Mouse (Mus musculus): Measurements from ENCODE around the gene Frmd5. TPM values are rescaled to one million over a fixed set of nuclear protein-coding genes. Genes with fewer than 3 reads are reported as not detected.

Gene Frmd5
- polyA plus RNA-seq, 1 experiment from 2014 or later = 26.6 TPM

GRCm38 (mm10) chr2:121756336-121756735 lies 50.6 kb downstream of the Frmd5 start:
- Histone ChIP-seq H3K4me1 (replicated peaks; ENCODE audit: control insufficient read depth, insufficient read depth, low read length) (peaks cover 6% of the 10 kb centered on the region), H3K27ac (ENCODE audit: low read depth, low read length) (no peak overlapping the region), H3K9me3 (ENCODE audit: control insufficient read depth, low read length) (no peaks in the 10 kb centered on the region), H3K36me3 (ENCODE audit: control insufficient read depth, insufficient read depth, low read length) (no peaks in the 10 kb centered on the region), H3K4me2 (ENCODE audit: low read depth, low read length, severe bottlenecking) (no peak overlapping the region), H3K27me3 (ENCODE audit: control insufficient read depth, insufficient read depth, low read length) (no peaks in the 10 kb centered on the region), H3K9ac (ENCODE audit: low read length) (no peak overlapping the region), H3K4me3 (ENCODE audit: low read depth, low read length) (no peak overlapping the region)
- WGBS = 100% methylated on average over 1 of the region's 1 CpGs
- no peak for DNase-seq (ENCODE audit: low spot score)
- ATAC-seq (replicated peaks; ENCODE audit: low FRiP score) = no peak

DNA sequence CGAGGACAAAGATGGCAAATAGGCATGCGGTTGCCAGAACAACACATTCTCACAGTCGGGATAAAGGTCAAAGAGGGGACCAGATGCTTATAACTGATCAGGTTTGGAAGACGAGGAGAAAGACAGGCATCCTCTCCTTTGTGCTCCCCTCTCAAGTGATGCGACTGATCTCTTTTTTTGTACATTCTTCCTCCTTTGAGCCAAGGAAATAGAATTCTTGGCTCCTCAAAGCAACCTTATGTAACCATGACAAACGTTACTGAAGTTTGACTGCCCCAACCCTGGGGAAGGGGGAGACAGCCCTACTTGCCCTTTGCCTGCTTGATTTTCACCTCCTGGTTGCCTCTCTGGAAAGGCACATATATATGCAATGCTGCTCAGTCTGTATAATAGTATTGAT lies 51.8 kb downstream of the Frmd5 start:
- Histone ChIP-seq H3K9ac (ENCODE audit: low read length) (no peak overlapping the region), H3K4me1 (replicated peaks; ENCODE audit: control insufficient read depth, insufficient read depth, low read length) (peaks cover 6% of the 10 kb centered on the region), H3K4me3 (ENCODE audit: low read depth, low read length) (no peak overlapping the region), H3K9me3 (ENCODE audit: control insufficient read depth, low read length) (no peaks in the 10 kb centered on the region), H3K27me3 (ENCODE audit: control insufficient read depth, insufficient read depth, low read length) (no peaks in the 10 kb centered on the region), H3K27ac (ENCODE audit: low read depth, low read length) (0 out of 2 replicates have a peak overlapping the region, but pooled peaks have one; percentile 4), H3K4me2 (ENCODE audit: low read depth, low read length, severe bottlenecking) (no peak overlapping the region), H3K36me3 (ENCODE audit: control insufficient read depth, insufficient read depth, low read length) (no peaks in the 10 kb centered on the region)
- ATAC-seq (replicated peaks; ENCODE audit: low FRiP score) (no peak), DNase-seq (ENCODE audit: low spot score) (no peak)
- WGBS = 36% methylated on average over 6 of the region's 6 CpGs

DNA sequence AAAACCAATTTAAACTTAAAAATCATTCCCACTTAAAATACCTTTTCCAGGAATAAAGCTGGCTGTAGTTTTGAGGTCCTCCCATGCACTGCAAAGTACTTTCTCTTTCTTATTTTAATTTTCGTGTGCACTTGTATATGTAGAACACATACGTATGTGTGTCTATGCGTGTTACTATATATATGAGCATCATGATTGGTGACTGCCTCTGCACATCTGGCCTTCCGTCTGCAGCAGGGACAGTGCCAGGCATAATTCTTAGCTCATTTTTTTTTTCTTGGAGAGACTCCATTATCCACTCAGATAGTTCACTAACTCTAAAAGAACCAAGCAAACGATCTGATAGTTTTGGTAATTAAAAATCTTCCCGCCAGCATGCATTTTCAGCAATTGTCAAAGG lies 56.8 kb downstream of the Frmd5 start:
- DNase-seq (ENCODE audit: low spot score) (no peak), ATAC-seq (replicated peaks; ENCODE audit: low FRiP score) (no peak)
- H3K4me3 ChIP-seq (ENCODE audit: low read depth, low read length) = no peak overlapping the region
- no peak overlapping the region for H3K4me2 ChIP-seq (ENCODE audit: low read depth, low read length, severe bottlenecking)
- no peaks in the 10 kb centered on the region; the same call in 1 of the 2 replicates for H3K9me3 ChIP-seq (ENCODE audit: control insufficient read depth, low read length)
- peaks cover 4% of the 10 kb centered on the region for H3K4me1 ChIP-seq (replicated peaks; ENCODE audit: control insufficient read depth, insufficient read depth, low read length)
- no peaks in the 10 kb centered on the region for H3K27me3 ChIP-seq (ENCODE audit: control insufficient read depth, insufficient read depth, low read length)
- H3K9ac ChIP-seq (ENCODE audit: low read length) = no peak overlapping the region
- no peak overlapping the region for H3K27ac ChIP-seq (ENCODE audit: low read depth, low read length)
- WGBS = 87% methylated on average over 6 of the region's 6 CpGs
- no peaks in the 10 kb centered on the region for H3K36me3 ChIP-seq (ENCODE audit: control insufficient read depth, insufficient read depth, low read length)

GRCm38 (mm10) chr2:121741151-121741550 lies 65.7 kb downstream of the Frmd5 start:
- Histone ChIP-seq H3K4me1 (replicated peaks; ENCODE audit: control insufficient read depth, insufficient read depth, low read length) (no peaks in the 10 kb centered on the region), H3K4me3 (ENCODE audit: low read depth, low read length) (no peak overlapping the region), H3K9ac (ENCODE audit: low read length) (no peak overlapping the region), H3K27me3 (ENCODE audit: control insufficient read depth, insufficient read depth, low read length) (no peaks in the 10 kb centered on the region), H3K36me3 (ENCODE audit: control insufficient read depth, insufficient read depth, low read length) (no peaks in the 10 kb centered on the region), H3K4me2 (ENCODE audit: low read depth, low read length, severe bottlenecking) (no peak overlapping the region), H3K9me3 (ENCODE audit: control insufficient read depth, low read length) (no peaks in the 10 kb centered on the region; the same call in 1 of the 2 replicates), H3K27ac (ENCODE audit: low read depth, low read length) (no peak overlapping the region)
- ATAC-seq (replicated peaks; ENCODE audit: low FRiP score) = no peak
- 92% methylated on average over 2 of the region's 2 CpGs for WGBS
- no peak for DNase-seq (ENCODE audit: low spot score)

DNA sequence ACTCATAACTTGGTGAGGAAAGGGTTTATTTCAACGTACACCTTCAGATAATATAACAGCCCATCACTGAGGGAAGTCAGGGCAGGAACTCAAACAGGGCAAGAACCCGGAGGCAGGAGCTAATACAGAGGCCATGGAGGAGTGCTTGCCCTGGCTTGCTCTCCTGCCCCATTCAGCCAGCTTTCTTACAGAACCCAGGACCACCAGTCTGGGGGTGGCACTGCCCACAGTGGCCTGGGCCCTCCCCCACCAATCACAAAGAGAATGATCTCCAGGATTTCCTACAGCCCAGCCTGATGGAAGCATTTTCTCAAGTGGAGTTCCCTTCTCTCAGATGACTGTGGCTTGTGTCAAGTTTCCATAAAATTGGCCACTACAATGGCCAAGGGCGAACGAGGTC lies 67.5 kb downstream of the Frmd5 start:
- 95% methylated on average over 4 of the region's 4 CpGs for WGBS
- Histone ChIP-seq H3K4me3 (ENCODE audit: low read depth, low read length) (no peak overlapping the region), H3K9ac (ENCODE audit: low read length) (no peak overlapping the region), H3K4me2 (ENCODE audit: low read depth, low read length, severe bottlenecking) (no peak overlapping the region), H3K9me3 (ENCODE audit: control insufficient read depth, low read length) (no peaks in the 10 kb centered on the region), H3K36me3 (ENCODE audit: control insufficient read depth, insufficient read depth, low read length) (no peaks in the 10 kb centered on the region), H3K27me3 (ENCODE audit: control insufficient read depth, insufficient read depth, low read length) (no peaks in the 10 kb centered on the region), H3K4me1 (replicated peaks; ENCODE audit: control insufficient read depth, insufficient read depth, low read length) (no peaks in the 10 kb centered on the region), H3K27ac (ENCODE audit: low read depth, low read length) (no peak overlapping the region)
- DNase-seq (ENCODE audit: low spot score) (no peak), ATAC-seq (replicated peaks; ENCODE audit: low FRiP score) (no peak)

DNA sequence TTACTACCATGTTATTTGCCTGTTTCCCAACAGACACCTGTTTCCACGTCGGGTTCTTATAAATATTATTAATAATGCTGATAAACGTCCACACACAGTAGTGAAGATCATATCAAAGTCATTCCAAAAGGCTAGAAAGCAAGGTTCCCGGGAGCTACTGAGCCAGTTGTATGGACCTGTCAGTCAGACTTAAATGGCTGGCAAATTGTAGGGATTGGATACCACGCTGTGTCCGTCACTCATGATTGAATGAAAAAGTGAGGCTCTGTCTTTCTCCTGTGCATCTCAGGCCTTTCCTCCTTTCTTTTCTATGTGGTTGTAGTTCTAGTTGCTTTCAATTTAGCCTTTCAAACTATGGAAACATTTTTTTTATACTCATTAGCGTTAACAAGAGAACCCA lies 73.5 kb downstream of the Frmd5 start:
- Histone ChIP-seq H3K36me3 (ENCODE audit: control insufficient read depth, insufficient read depth, low read length) (no peaks in the 10 kb centered on the region), H3K9me3 (ENCODE audit: control insufficient read depth, low read length) (no peaks in the 10 kb centered on the region), H3K27ac (ENCODE audit: low read depth, low read length) (no peak overlapping the region), H3K4me2 (ENCODE audit: low read depth, low read length, severe bottlenecking) (no peak overlapping the region), H3K4me1 (replicated peaks; ENCODE audit: control insufficient read depth, insufficient read depth, low read length) (0 out of 2 replicates have a peak, but pooled peaks cover 2% of the 10 kb centered on the region), H3K4me3 (ENCODE audit: low read depth, low read length) (no peak overlapping the region), H3K9ac (ENCODE audit: low read length) (no peak overlapping the region), H3K27me3 (ENCODE audit: control insufficient read depth, insufficient read depth, low read length) (no peaks in the 10 kb centered on the region)
- DNase-seq (ENCODE audit: low spot score) = no peak
- 49% methylated on average over 7 of the region's 7 CpGs for WGBS
- ATAC-seq (replicated peaks; ENCODE audit: low FRiP score) = no peak

GRCm38 (mm10) chr2:121730486-121730885 lies 76.4 kb downstream of the Frmd5 start:
- ATAC-seq (replicated peaks; ENCODE audit: low FRiP score) (no peak), DNase-seq (ENCODE audit: low spot score) (no peak)
- Histone ChIP-seq H3K27me3 (ENCODE audit: control insufficient read depth, insufficient read depth, low read length) (no peaks in the 10 kb centered on the region), H3K9me3 (ENCODE audit: control insufficient read depth, low read length) (no peaks in the 10 kb centered on the region), H3K9ac (ENCODE audit: low read length) (no peak overlapping the region), H3K27ac (ENCODE audit: low read depth, low read length) (no peak overlapping the region), H3K4me3 (ENCODE audit: low read depth, low read length) (no peak overlapping the region), H3K4me2 (ENCODE audit: low read depth, low read length, severe bottlenecking) (no peak overlapping the region), H3K36me3 (ENCODE audit: control insufficient read depth, insufficient read depth, low read length) (no peaks in the 10 kb centered on the region), H3K4me1 (replicated peaks; ENCODE audit: control insufficient read depth, insufficient read depth, low read length) (0 out of 2 replicates have a peak, but pooled peaks cover 2% of the 10 kb centered on the region)
- WGBS = 95% methylated on average over 11 of the region's 11 CpGs

DNA sequence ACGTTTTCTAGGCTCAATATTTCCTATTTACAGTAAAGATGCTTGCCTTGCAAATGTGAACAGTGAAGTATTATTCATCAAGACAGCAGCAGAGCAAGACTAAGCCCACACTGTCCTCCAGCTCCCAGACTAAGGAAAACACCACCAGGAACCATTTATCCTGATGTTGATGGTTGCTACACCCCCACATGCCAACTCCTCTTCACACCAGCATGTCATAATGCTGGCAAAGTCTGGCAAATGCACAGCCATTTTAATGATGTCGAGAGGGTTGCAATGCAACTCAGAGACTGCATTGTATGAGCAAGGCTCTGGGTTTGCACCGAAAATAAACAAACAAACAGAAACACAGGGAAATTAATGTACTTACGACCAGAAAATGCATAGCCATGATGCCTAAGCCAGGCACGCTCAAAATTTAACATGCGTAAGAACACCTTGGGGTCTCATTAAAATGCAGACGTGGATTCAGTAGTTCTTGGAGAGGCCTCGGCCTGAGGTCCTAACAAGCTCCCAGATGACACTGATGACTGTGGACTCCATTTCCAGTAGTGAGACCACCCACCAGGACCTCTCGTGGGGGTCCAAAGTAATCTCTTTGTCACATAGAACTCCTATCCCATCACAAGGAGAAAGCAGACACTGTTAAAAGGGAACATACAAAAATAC lies 77.8 kb downstream of the Frmd5 start:
- no peak overlapping the region for H3K4me2 ChIP-seq (ENCODE audit: low read depth, low read length, severe bottlenecking)
- no peaks in the 10 kb centered on the region for H3K9me3 ChIP-seq (ENCODE audit: control insufficient read depth, low read length)
- no peak for ATAC-seq (replicated peaks; ENCODE audit: low FRiP score)
- DNase-seq (ENCODE audit: low spot score) = no peak
- no peak overlapping the region for H3K4me3 ChIP-seq (ENCODE audit: low read depth, low read length)
- no peaks in the 10 kb centered on the region for H3K36me3 ChIP-seq (ENCODE audit: control insufficient read depth, insufficient read depth, low read length)
- H3K27me3 ChIP-seq (ENCODE audit: control insufficient read depth, insufficient read depth, low read length) = no peaks in the 10 kb centered on the region
- H3K9ac ChIP-seq (ENCODE audit: low read length) = no peak overlapping the region
- 79% methylated on average over 9 of the region's 9 CpGs for WGBS
- no peak overlapping the region for H3K27ac ChIP-seq (ENCODE audit: low read depth, low read length)
- H3K4me1 ChIP-seq (replicated peaks; ENCODE audit: control insufficient read depth, insufficient read depth, low read length) = 0 out of 2 replicates have a peak, but pooled peaks cover 2% of the 10 kb centered on the region

DNA sequence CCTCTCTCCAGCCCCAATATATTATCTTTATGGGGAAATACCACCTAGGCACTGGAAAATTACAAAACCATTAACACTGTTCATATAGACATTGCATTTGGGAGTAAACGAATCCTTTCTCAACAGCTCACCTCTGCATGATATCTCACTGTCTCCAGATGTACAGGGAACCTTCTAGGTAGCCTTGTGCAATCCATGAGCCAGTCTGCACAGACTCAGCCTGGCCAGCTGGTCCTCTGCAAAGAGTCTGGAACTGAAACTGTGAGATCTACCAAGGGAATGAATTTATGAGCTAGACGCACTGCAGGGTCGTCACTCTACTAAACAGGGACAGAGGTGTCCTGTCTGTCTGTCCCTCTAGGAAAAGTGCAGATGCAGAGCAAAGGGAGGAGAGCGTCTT lies 82.0 kb downstream of the Frmd5 start:
- no peaks in the 10 kb centered on the region for H3K4me1 ChIP-seq (replicated peaks; ENCODE audit: control insufficient read depth, insufficient read depth, low read length)
- no peaks in the 10 kb centered on the region for H3K9me3 ChIP-seq (ENCODE audit: control insufficient read depth, low read length)
- no peaks in the 10 kb centered on the region for H3K27me3 ChIP-seq (ENCODE audit: control insufficient read depth, insufficient read depth, low read length)
- no peak overlapping the region for H3K9ac ChIP-seq (ENCODE audit: low read length)
- WGBS = 86% methylated on average over 4 of the region's 4 CpGs
- ATAC-seq (replicated peaks; ENCODE audit: low FRiP score) (no peak), DNase-seq (ENCODE audit: low spot score) (no peak)
- H3K27ac ChIP-seq (ENCODE audit: low read depth, low read length) = no peak overlapping the region
- H3K36me3 ChIP-seq (ENCODE audit: control insufficient read depth, insufficient read depth, low read length) = no peaks in the 10 kb centered on the region
- no peak overlapping the region for H3K4me2 ChIP-seq (ENCODE audit: low read depth, low read length, severe bottlenecking)
- no peak overlapping the region for H3K4me3 ChIP-seq (ENCODE audit: low read depth, low read length)
